Mouse (Mus musculus) G1E-ER4 (cell line): Measurements from ENCODE around the gene Tmem117. TPM values are rescaled to one million over a fixed set of nuclear protein-coding genes. Genes with fewer than 3 reads are reported as not detected.

ENCODE experiments used
- GATA1 ChIP-seq: IDR thresholded peaks from one replicate; pipeline ENCODE4 v1.8.0; 2012; ENCODE audit warnings: low read length, inconsistent platforms
- polyA plus RNA-seq: library from polyadenylated mRNA; stranded (reverse); fragments of >175 nt; gene quantifications from 2 replicates; pipeline ENCODE4 v1.2.3, GENCODE M21; 2012

Gene Tmem117
- polyA plus RNA-seq, 1 experiment: not detected

- no peak for TF ChIP-seq GATA1
Observed at GRCm38 (mm10) chr15:94968403-94969180, 339.6 kb downstream of the Tmem117 start.

DNA sequence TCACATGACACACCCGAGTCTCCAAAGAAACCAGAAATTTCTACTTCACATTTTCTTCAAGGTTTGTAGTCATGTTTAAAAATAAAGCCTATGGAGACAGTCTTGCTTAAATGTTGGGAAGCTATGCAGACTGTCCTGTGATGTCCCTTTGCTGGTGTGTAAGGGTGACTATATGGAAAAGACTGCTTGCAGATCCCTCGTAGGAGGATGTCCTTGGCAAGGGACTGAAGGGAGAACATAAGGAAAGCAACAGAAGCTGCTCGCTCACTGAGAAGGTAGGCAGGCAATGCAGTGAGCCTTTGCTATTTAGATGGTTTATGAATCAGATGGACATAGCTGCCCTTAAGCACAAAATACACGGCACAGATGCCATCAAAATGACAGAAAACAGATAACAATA, 352.8 kb downstream of the Tmem117 start:
- TF ChIP-seq GATA1: no peak

- no peak for TF ChIP-seq GATA1
Observed at GRCm38 (mm10) chr15:94995352-94995751, 366.3 kb downstream of the Tmem117 start.

DNA sequence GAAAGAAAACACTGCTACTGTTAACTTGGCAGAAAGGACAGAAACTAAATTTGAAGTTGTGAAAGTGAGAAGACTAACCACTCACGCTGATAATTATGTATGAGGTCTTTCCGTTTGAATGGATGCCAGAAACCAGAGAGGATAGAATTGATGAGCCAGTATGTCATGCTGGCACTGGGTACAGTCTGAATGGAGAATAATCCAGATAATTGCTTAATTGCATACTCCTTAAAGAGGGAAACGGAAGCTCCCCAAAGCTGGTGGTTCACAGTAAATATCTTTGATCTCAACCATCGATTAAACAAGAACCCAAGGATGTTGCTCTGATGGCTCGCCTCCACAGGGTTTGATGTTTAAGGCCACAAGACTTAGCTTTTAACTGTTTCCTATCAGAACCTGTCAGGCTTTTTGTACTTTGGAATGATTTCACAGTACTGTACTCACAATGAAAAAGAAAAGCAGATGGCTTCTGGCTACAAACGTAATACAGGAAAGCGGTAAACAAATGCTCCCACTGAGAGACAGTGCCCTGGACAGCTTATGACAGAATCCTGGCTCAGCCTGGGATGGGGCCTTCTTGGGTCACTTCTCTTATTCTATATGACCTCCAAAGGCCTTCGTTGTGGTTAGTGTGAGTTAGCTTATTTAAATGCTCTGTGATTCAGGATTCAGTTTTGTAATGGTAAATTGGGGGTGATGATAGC, 376.2 kb downstream of the Tmem117 start:
- no peak for TF ChIP-seq GATA1

- TF ChIP-seq GATA1: no peak
Observed at GRCm38 (mm10) chr15:95022251-95022650, 393.2 kb downstream of the Tmem117 start.

GRCm38 (mm10) chr15:95024401-95024800, 395.4 kb downstream of the Tmem117 start:
- no peak for TF ChIP-seq GATA1

- no peak for TF ChIP-seq GATA1
Observed at GRCm38 (mm10) chr15:95028862-95029486, 399.9 kb downstream of the Tmem117 start.

- no peak for TF ChIP-seq GATA1
Observed at GRCm38 (mm10) chr15:95029487-95029875, 400.4 kb downstream of the Tmem117 start.

- TF ChIP-seq GATA1: no peak
Observed at GRCm38 (mm10) chr15:95042437-95042836, 413.4 kb downstream of the Tmem117 start.

- no peak for TF ChIP-seq GATA1
Observed at GRCm38 (mm10) chr15:95044011-95044410, 415.0 kb downstream of the Tmem117 start.

- no peak for TF ChIP-seq GATA1
Observed at GRCm38 (mm10) chr15:95047486-95047885, 418.5 kb downstream of the Tmem117 start.

GRCm38 (mm10) chr15:95049171-95049729, 420.2 kb downstream of the Tmem117 start:
- TF ChIP-seq GATA1: no peak

GRCm38 (mm10) chr15:95055081-95055650, 426.1 kb downstream of the Tmem117 start:
- TF ChIP-seq GATA1: no peak

DNA sequence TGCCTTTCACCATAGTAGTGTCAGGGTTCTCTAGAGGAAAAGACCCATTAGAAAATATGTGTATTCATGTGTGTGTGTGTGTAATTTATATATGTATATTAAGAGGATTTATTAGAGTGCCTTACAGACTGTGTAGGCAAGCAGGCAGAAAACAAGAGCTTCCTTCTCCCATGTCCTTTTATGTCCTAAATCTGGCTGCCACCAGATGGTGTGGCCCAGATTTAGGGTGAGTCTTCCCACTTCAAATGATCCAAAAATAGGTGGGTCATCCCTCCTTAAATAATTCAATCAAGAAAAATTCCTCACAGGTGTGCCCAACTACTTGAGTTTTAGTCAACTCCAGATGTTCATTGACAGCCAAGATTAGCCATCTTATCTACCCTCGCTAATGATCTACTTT, 439.0 kb downstream of the Tmem117 start:
- no peak for TF ChIP-seq GATA1

GRCm38 (mm10) chr15:95068799-95069198, 439.8 kb downstream of the Tmem117 start:
- TF ChIP-seq GATA1: no peak

DNA sequence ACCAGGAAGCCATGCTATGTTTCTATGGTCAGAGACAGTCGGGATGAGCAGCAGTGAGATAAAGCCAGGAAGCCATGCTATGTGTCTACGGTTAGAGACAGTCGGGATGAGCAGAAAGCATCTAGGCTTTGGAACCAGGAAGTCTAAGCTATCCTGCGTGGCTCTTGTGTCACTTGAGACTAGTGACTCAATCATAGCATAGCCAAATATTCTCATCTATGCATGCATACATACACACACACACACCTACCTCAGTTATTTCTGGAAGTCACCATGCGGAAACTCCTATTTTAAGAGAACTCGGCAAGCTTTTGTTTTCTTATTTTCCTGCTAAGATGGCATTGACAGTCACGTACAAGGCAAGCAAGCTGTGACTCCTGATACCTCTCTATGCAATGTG, 441.8 kb downstream of the Tmem117 start:
- no peak for TF ChIP-seq GATA1
